Mouse (Mus musculus) hindbrain, postnatal 0 days (tissue): ENCODE measurements around the gene Dapk2. TPM values are rescaled to one million over a fixed set of nuclear protein-coding genes. Genes with fewer than 3 reads are reported as not detected.

Source experiments
- ATAC-seq: fragments of 200-750 bp; cut with Nextera tagmentation; 2 replicates; pipeline ENCODE4 v1.8.0; 2017; ENCODE audit warnings: mild to moderate bottlenecking, moderate TSS enrichment, moderate library complexity
- DNase-seq: peaks from one replicate; pipeline ENCODE4 v3.0.0-alpha.2; 2015; ENCODE audit warnings: low spot score
- H3K27ac ChIP-seq: fragments of 300-500 bp; sonication (generic); 2 replicates; pipeline ENCODE4 v1.5.1; 2014; ENCODE audit warnings: mild to moderate bottlenecking
- H3K27me3 ChIP-seq: fragments of 300-500 bp; sonication (generic); 2 replicates; pipeline ENCODE4 v1.6.1; 2014; ENCODE audit warnings: low read length, mixed read lengths; ENCODE audit not compliant: insufficient read depth
- H3K36me3 ChIP-seq: fragments of 300-500 bp; sonication (generic); 2 replicates; pipeline ENCODE4 v1.6.1; 2014; ENCODE audit warnings: low read length, mixed read lengths; ENCODE audit not compliant: insufficient read depth
- H3K4me1 ChIP-seq: fragments of 300-500 bp; sonication (generic); 2 replicates; pipeline ENCODE4 v1.6.1; 2014; ENCODE audit warnings: antibody characterized with exemption, low read length, mixed read lengths; ENCODE audit not compliant: insufficient read depth
- H3K4me2 ChIP-seq: fragments of 300-500 bp; sonication (generic); 2 replicates; pipeline ENCODE4 v1.6.1; 2014; ENCODE audit warnings: low read depth, mild to moderate bottlenecking, low read length, moderate library complexity, mixed read lengths
- H3K4me3 ChIP-seq: fragments of 300-500 bp; sonication (generic); 2 replicates; pipeline ENCODE4 v1.5.1; 2014; ENCODE audit warnings: low read length
- H3K9ac ChIP-seq: fragments of 300-500 bp; sonication (generic); replicated peaks from 2 replicates; pipeline ENCODE4 v1.6.1; 2014; ENCODE audit warnings: mild to moderate bottlenecking, low read length, moderate library complexity, mixed read lengths
- H3K9me3 ChIP-seq: fragments of 300-500 bp; sonication (generic); 2 replicates; pipeline ENCODE4 v1.6.1; 2016; ENCODE audit warnings: low read length, mixed read lengths
- CTCF ChIP-seq: IDR thresholded peaks from 2 replicates; pipeline ENCODE4 v1.5.1; 2016; ENCODE audit warnings: antibody characterized with exemption, control low read depth, low read depth
- WGBS: fragments of 180-500 bp; shearing (Covaris S2); extraction: QIAGEN DNeasy Blood & Tissue Kit; methylation state at CpG from one replicate; pipeline ENCODE4 v1.1.7; 2014; 5-methylcytosine and 5-hydroxymethylcytosine counted together
- polyA plus RNA-seq: library from polyadenylated mRNA; unstranded; fragments of >200 nt; fragmentation: Nextera tagmentation; extraction: Ambion mirVana; gene quantifications from 2 replicates; pipeline ENCODE4 v1.2.1, GENCODE M21; 2015
- total RNA-seq: library from RNA; depleted of rRNA; stranded (reverse); fragments of >200 nt; gene quantifications from 2 replicates; pipeline ENCODE4 v1.2.3, GENCODE M21; 2014

The Dapk2 gene
- total and polyA plus RNA-seq, 2 experiments from 2014 or later = 0.21 to 0.55 TPM

- 39% methylated on average over 10 of the region's 10 CpGs for WGBS
- no peak for TF ChIP-seq CTCF
- no peak for ATAC-seq
Measured at GRCm38 (mm10) chr9:66218917-66219725, 61.1 kb downstream of the Dapk2 start.

GRCm38 (mm10) chr9:66223872-66224271, 65.8 kb downstream of the Dapk2 start:
- no peaks in the 10 kb centered on the region for H3K4me1 ChIP-seq
- H3K27ac ChIP-seq = no peak overlapping the region
- TF ChIP-seq CTCF = no peak
- H3K9ac ChIP-seq = no peak overlapping the region
- H3K9me3 ChIP-seq = no peaks in the 10 kb centered on the region
- DNase-seq (no peak), ATAC-seq (no peak)
- no peak overlapping the region for H3K4me3 ChIP-seq
- H3K27me3 ChIP-seq = no peaks in the 10 kb centered on the region
- no peaks in the 10 kb centered on the region for H3K36me3 ChIP-seq
- 72% methylated on average over 2 of the region's 2 CpGs for WGBS
- H3K4me2 ChIP-seq = no peak overlapping the region

More at GRCm38 (mm10) chr9:66218917-66219725, 61.1 kb downstream of the Dapk2 start:
- Histone ChIP-seq H3K27me3 (no peaks in the 10 kb centered on the region), H3K36me3 (no peaks in the 10 kb centered on the region), H3K9ac (no peak overlapping the region), H3K4me1 (no peaks in the 10 kb centered on the region), H3K4me3 (no peak overlapping the region), H3K9me3 (no peaks in the 10 kb centered on the region), H3K27ac (no peak overlapping the region), H3K4me2 (no peak overlapping the region)
- DNase-seq = peak; percentile 49

GRCm38 (mm10) chr9:66225737-66226485, 67.9 kb downstream of the Dapk2 start:
- ATAC-seq (no peak), DNase-seq (no peak)
- Histone ChIP-seq H3K4me2 (no peak overlapping the region), H3K27me3 (no peaks in the 10 kb centered on the region), H3K9ac (no peak overlapping the region), H3K4me1 (no peaks in the 10 kb centered on the region), H3K4me3 (no peak overlapping the region), H3K36me3 (no peaks in the 10 kb centered on the region), H3K27ac (no peak overlapping the region), H3K9me3 (no peaks in the 10 kb centered on the region)
- TF ChIP-seq CTCF = no peak
- WGBS = 68% methylated on average over 5 of the region's 5 CpGs

GRCm38 (mm10) chr9:66228456-66229151, 70.6 kb downstream of the Dapk2 start:
- Histone ChIP-seq H3K27me3 (no peaks in the 10 kb centered on the region), H3K4me3 (no peak overlapping the region), H3K9ac (no peak overlapping the region), H3K36me3 (no peaks in the 10 kb centered on the region), H3K27ac (no peak overlapping the region), H3K4me1 (no peaks in the 10 kb centered on the region), H3K4me2 (no peak overlapping the region), H3K9me3 (no peaks in the 10 kb centered on the region)
- no peak for ATAC-seq
- no peak for DNase-seq
- WGBS = 54% methylated on average over 2 of the region's 2 CpGs
- TF ChIP-seq CTCF = no peak

GRCm38 (mm10) chr9:66231820-66232479, 73.9 kb downstream of the Dapk2 start:
- H3K27ac ChIP-seq = no peak overlapping the region
- WGBS = 75% methylated on average over 7 of the region's 7 CpGs
- H3K4me1 ChIP-seq = no peaks in the 10 kb centered on the region
- H3K4me3 ChIP-seq = no peak overlapping the region
- no peaks in the 10 kb centered on the region for H3K27me3 ChIP-seq
- no peak for DNase-seq
- no peak for ATAC-seq
- TF ChIP-seq CTCF = no peak
- no peak overlapping the region for H3K4me2 ChIP-seq
- H3K9me3 ChIP-seq = no peaks in the 10 kb centered on the region
- no peaks in the 10 kb centered on the region for H3K36me3 ChIP-seq
- H3K9ac ChIP-seq = no peak overlapping the region

- Histone ChIP-seq H3K4me2 (no peak overlapping the region), H3K9me3 (no peaks in the 10 kb centered on the region), H3K9ac (no peak overlapping the region), H3K27ac (no peak overlapping the region), H3K4me3 (no peak overlapping the region), H3K27me3 (no peaks in the 10 kb centered on the region), H3K4me1 (no peaks in the 10 kb centered on the region), H3K36me3 (no peaks in the 10 kb centered on the region)
- DNase-seq (no peak), ATAC-seq (no peak)
- WGBS = 77% methylated on average over 2 of the region's 2 CpGs
- TF ChIP-seq CTCF = no peak
Measured at GRCm38 (mm10) chr9:66236615-66237014, 78.6 kb downstream of the Dapk2 start.
